Mouse (Mus musculus) CD8-positive naive resting alpha-beta T cell, adult 2 months (primary cell): Measurements from ENCODE around the gene Smox.
"Not testable (repeated sequence)": the region's sequence is repeated elsewhere in the genome, so short reads cannot be mapped to it uniquely, and the experiment has no call there.

Experiments used
- DNase-seq, 2 experiments: peaks; one replicate each; pipeline ENCODE4 v3.0.0; 2022; ENCODE audit warnings: low read depth in 2 of 2, low spot score in 2 of 2

The Smox gene

DNA sequence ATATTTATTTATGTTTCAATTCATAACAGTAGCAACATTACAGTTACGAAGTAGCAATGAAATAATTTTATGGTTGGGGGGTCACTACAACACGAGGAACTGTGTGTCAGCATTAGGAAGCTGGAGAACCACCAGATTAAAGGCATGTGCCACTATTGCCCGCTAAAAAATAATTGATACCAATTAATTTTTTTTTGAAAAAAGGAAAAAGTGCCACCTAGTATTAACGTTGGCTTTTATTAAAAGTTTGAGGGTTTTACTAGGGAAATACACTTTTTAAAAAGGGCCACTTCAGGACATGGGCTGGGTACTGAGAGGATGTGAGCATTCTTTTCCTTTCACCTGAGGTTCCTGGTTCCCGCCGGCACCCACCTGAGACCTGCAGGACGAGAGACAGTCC, at the start of gene Smox:
Gene Smox (plus strand): TSS at position 301 of the 400 bp plus-strand sequence.
- DNase-seq = no peak

DNA sequence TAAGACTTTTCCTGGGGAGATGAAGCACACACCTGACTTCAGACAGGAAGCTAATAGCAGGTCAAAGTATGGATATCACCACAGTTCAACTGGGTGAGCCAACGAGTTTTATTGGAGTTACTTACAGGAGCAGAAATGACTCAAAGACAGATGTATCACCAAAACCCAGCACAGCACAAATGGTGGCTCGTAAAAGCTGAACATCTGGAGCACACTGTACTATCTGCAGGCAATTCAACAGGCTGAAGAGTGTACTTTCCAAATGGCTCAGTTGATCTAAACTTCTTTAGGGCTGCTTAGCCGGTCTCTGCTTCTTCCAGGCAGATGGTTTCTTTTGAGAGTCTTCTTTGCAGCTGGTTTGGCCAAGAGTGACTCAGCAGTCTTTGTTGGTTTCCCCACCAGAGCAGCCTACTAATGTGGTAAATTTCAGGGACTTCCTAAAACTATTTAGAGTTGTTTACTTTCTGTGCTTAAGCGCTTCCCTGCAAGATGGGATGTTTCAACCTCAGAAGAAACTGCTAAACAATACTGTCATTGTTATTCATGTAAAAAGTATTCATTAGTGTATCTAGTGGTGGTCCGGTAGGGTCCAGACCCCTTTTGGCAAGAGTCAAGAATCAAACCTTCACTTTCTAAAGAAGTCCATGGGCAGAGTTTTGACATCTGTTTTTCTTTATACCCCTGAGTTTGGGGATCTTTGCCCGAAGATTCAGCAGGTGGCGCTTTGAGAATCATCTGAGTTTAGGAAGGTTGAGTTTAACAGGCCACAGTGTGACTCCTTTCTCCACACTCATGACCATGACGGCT, 48.0 kb upstream of the Smox start:
- DNase-seq = no peak

GRCm38 (mm10) chr2:131443891-131444190, 47.5 kb upstream of the Smox start:
- no peak for DNase-seq

GRCm38 (mm10) chr2:131446416-131446982, 44.8 kb upstream of the Smox start:
- no peak for DNase-seq

- DNase-seq = no peak
Observed at GRCm38 (mm10) chr2:131447566-131448330, 43.5 kb upstream of the Smox start.

DNA sequence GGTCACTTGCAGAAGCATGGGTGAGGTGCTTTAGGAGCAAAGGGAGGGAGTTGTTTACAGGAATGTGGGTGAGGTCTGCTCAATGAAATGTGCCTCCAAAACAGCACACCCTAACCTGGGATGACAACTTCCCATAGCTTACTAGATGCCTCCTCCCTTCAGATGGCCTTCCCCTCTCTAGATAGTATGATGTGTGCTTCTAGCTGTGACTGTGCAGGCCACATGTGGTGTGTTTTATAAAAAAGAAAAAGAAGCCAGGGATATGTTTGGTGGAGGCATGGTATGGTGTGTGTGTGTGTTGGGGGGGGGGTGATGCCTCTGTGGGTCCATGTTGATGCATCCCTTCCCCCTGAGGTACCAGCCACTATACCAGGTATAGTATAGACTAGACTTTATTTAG, 42.9 kb upstream of the Smox start:
- no peak for DNase-seq

GRCm38 (mm10) chr2:131449720-131450119, 41.6 kb upstream of the Smox start:
- DNase-seq = no peak

- DNase-seq = no peak
Observed at GRCm38 (mm10) chr2:131450491-131450890, 40.8 kb upstream of the Smox start.

DNA sequence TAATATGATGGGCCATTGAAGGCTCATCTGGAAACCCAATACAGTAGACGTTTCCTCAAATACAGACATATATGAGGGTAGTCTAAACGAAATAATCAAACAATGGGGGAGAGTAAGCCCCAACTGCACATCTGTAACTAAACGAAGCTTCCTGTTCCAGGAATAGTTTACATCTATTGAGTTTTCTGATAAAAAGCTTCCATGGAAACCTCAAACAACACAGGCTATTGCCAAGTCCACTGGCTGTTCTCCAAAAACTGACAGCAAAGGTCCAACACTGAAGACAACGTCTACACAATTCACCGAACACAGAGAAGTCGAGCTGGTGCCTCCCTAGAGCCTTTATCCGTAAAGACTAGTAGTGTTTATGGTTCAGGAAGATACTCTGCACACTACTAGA, 33.6 kb upstream of the Smox start:
- no peak for DNase-seq

GRCm38 (mm10) chr2:131460946-131461682, 30.2 kb upstream of the Smox start:
- DNase-seq = no peak

GRCm38 (mm10) chr2:131462991-131463390, 28.3 kb upstream of the Smox start:
- DNase-seq = no peak

DNA sequence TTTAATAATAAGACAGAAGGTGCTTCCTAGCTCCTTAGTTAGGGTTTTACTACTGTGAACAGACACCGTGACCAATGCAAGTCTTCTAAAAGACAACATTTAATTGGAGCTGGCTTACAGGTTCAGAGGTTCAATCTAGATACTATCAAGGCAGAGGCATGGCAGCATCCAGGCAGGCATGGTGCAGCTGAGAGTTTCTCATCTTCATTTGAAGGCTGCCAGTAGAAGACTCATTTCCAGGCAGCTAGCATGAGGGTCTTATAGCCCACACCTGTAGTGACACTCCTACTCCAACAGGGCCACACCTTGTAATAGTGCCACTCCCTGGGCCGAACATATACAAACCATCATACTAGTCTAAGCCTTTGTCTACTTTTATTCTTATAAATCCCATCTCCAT, 27.1 kb upstream of the Smox start:
- no peak for DNase-seq

DNA sequence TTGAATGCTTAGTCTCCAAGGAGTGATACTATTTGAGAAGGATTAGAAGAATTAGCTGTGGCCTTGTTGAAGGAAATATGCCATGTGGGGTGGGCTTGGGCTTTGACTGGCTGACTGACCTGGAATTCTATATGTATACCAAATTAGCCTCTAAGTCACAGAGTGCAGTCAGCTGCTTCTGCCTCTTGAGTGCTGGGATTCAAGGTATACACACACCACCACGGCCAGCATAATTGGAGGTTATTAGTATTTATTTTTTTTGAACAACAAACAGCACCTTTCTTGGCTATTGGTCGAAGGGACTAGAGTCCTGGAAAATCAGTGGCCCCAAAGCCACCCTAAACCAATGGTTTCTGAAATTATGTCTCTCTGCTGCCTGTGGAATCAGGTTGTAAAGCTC, 24.6 kb upstream of the Smox start:
- no peak for DNase-seq

DNA sequence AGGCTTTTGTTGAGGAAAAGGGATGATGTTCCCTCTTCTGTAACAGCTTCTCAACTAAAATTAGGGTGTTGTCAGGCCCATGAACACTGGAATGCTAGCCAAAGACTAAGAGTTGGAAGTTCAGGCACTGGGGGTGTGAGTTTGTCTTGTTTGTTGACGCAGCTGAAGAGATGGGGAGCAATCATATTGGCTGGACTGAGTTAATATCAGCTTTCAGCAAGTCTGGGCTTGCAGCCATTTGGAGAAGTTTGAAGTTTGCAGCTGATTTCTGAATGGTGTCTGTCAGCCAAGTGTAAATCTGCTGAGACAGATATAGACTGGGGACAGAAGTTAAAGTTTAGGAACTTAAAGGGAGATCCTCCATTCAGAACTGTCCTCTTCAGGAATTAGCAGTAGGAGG, 21.4 kb upstream of the Smox start:
- no peak for DNase-seq

DNA sequence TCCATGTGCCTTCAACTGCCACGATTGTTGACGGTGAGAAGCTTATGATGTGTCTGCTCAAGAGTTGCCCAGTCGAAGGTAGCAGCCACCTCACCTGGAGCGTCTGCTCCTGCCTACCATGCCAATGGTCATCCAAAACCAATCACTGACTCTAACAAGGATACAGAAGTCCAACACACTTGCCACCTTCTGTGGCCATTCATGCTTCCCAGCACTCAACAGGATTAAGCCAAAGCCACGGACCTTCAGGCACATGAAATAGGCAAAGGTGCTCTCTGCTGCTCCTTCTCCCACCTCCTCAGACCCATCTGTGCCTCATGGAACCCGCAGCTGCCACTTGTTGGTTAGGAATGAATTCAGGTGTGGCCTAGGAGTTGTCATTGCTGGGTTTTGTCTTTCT, 17.5 kb upstream of the Smox start:
- DNase-seq = no peak

DNA sequence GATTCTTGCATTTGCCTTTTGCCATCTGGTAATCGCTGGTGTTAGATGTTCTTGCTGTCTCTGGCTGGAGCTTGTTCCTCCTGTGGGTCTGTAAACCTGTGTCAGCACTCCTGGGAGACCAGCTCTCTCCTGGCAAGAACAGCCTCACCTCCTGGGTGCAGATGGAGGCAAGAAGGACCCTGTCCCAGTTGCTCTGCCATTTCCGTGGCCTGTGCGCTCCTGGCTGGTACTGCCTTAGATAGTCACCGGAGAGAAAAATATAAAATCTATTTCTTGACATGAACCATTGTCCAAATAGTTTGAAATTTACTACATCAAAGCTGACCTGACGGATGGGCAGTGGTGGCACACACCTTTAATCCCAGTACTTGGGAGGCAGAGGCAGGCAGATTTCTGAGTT, 14.2 kb upstream of the Smox start:
- DNase-seq = not testable (repeated sequence)

GRCm38 (mm10) chr2:131477917-131478316, 13.4 kb upstream of the Smox start:
- DNase-seq = no peak

- no peak for DNase-seq
Observed at GRCm38 (mm10) chr2:131478349-131478748, 12.9 kb upstream of the Smox start.

GRCm38 (mm10) chr2:131478916-131479315, 12.4 kb upstream of the Smox start:
- no peak for DNase-seq

GRCm38 (mm10) chr2:131481733-131482132, 9.6 kb upstream of the Smox start:
- no peak for DNase-seq

- no peak for DNase-seq
Observed at GRCm38 (mm10) chr2:131482478-131482877, 8.8 kb upstream of the Smox start.

DNA sequence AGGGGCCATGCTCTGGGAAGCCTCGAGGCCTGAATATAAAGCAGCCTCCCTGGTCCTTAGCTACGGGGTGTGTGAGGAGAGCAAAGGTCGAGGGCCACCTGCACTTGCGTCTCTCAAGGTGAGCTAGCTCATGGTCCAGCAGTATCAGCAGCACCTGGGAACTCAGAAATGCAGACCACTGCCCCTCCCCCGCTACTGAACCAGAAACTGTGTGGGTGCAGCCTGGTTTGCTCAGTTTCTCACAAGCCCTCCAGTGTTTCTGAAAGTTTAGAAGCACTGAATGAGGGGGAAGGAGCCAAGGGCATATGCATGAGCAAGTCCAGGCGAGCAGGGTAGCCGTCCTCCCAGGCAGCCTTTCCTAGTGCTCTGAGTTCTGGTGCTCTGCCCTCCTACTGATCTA, 7.7 kb upstream of the Smox start:
- no peak for DNase-seq
